Mouse (Mus musculus): Measurements from ENCODE around the gene Ano4. TPM values are rescaled to one million over a fixed set of nuclear protein-coding genes. Genes with fewer than 3 reads are reported as not detected.
A peak's percentile ranks its signal among the peaks of the same experiment; 100 is the strongest.

Ano4 gene
- 0.63 and 0.65 TPM in 2 replicates for polyA plus RNA-seq (2015; fragmentation: Nextera tagmentation; extraction: Ambion mirVana)

- Histone ChIP-seq H3K4me2 (replicated peaks) (peak within 1 kb of the TSS; percentile 97), H3K27me3 (peaks cover 35% of the 10 kb centered on the region), H3K36me3 (no peaks in the 10 kb centered on the region), H3K27ac (replicated peaks) (no peak within 1 kb of the TSS), H3K9me3 (replicated peaks) (no peaks in the 10 kb centered on the region), H3K4me3 (replicated peaks) (peak within 1 kb of the TSS; percentile 52), H3K9ac (peak within 1 kb of the TSS; percentile 18; the same call in 1 of the 2 replicates), H3K4me1 (peaks cover 11% of the 10 kb centered on the region)
- WGBS = under 1% methylated on average over 69 of the region's 70 CpGs
- ATAC-seq (ENCODE audit: insufficient number of reproducible peaks, low FRiP score, low TSS enrichment, low read depth) = peak; percentile 51
Measured at GRCm38 (mm10) chr10:89344491-89345195, at the start of gene Ano4. Gene Ano4 (minus strand): TSS chr10:89344762.

GRCm38 (mm10) chr10:89392687-89393086 lies 48.1 kb upstream of the Ano4 start:
- ATAC-seq (ENCODE audit: insufficient number of reproducible peaks, low FRiP score, low TSS enrichment, low read depth) = no peak
- no peak overlapping the region for H3K4me2 ChIP-seq (replicated peaks)
- H3K9me3 ChIP-seq (replicated peaks) = no peaks in the 10 kb centered on the region
- H3K9ac ChIP-seq = no peak overlapping the region
- H3K27ac ChIP-seq (replicated peaks) = no peak overlapping the region
- H3K36me3 ChIP-seq = no peaks in the 10 kb centered on the region
- H3K4me1 ChIP-seq = peaks cover 4% of the 10 kb centered on the region; the same call in 1 of the 2 replicates
- WGBS = 47% methylated on average over 4 of the region's 4 CpGs
- H3K4me3 ChIP-seq (replicated peaks) = no peak overlapping the region
- no peaks in the 10 kb centered on the region for H3K27me3 ChIP-seq

- Histone ChIP-seq H3K36me3 (no peaks in the 10 kb centered on the region), H3K4me1 (peaks cover 4% of the 10 kb centered on the region; the same call in 1 of the 2 replicates), H3K27me3 (no peaks in the 10 kb centered on the region), H3K9me3 (replicated peaks) (no peaks in the 10 kb centered on the region), H3K4me2 (replicated peaks) (no peak overlapping the region), H3K9ac (no peak overlapping the region), H3K27ac (replicated peaks) (no peak overlapping the region), H3K4me3 (replicated peaks) (no peak overlapping the region)
- ATAC-seq (ENCODE audit: insufficient number of reproducible peaks, low FRiP score, low TSS enrichment, low read depth) = no peak
- WGBS = 49% methylated on average over 4 of the region's 4 CpGs
Measured at GRCm38 (mm10) chr10:89391571-89392163, 47.1 kb upstream of the Ano4 start.

GRCm38 (mm10) chr10:89386461-89386860 lies 41.9 kb upstream of the Ano4 start:
- WGBS = 80% methylated on average over 3 of the region's 3 CpGs
- Histone ChIP-seq H3K4me3 (replicated peaks) (no peak overlapping the region), H3K9me3 (replicated peaks) (no peaks in the 10 kb centered on the region), H3K36me3 (no peaks in the 10 kb centered on the region), H3K27ac (replicated peaks) (no peak overlapping the region), H3K4me2 (replicated peaks) (no peak overlapping the region), H3K9ac (no peak overlapping the region), H3K4me1 (no peaks in the 10 kb centered on the region), H3K27me3 (no peaks in the 10 kb centered on the region)
- no peak for ATAC-seq (ENCODE audit: insufficient number of reproducible peaks, low FRiP score, low TSS enrichment, low read depth)

GRCm38 (mm10) chr10:89383462-89383861 lies 38.9 kb upstream of the Ano4 start:
- Histone ChIP-seq H3K9me3 (replicated peaks) (no peaks in the 10 kb centered on the region), H3K4me2 (replicated peaks) (no peak overlapping the region), H3K27ac (replicated peaks) (no peak overlapping the region), H3K36me3 (no peaks in the 10 kb centered on the region), H3K4me3 (replicated peaks) (no peak overlapping the region), H3K9ac (no peak overlapping the region), H3K27me3 (no peaks in the 10 kb centered on the region), H3K4me1 (no peaks in the 10 kb centered on the region)
- no peak for ATAC-seq (ENCODE audit: insufficient number of reproducible peaks, low FRiP score, low TSS enrichment, low read depth)
- WGBS = 6% methylated on average over 5 of the region's 5 CpGs

- 68% methylated on average over 4 of the region's 4 CpGs for WGBS
- Histone ChIP-seq H3K27ac (replicated peaks) (no peak overlapping the region), H3K27me3 (no peaks in the 10 kb centered on the region), H3K9ac (no peak overlapping the region), H3K4me1 (no peaks in the 10 kb centered on the region), H3K36me3 (no peaks in the 10 kb centered on the region), H3K9me3 (replicated peaks) (no peaks in the 10 kb centered on the region), H3K4me2 (replicated peaks) (no peak overlapping the region), H3K4me3 (replicated peaks) (no peak overlapping the region)
- no peak for ATAC-seq (ENCODE audit: insufficient number of reproducible peaks, low FRiP score, low TSS enrichment, low read depth)
Measured at GRCm38 (mm10) chr10:89377750-89378149, 33.2 kb upstream of the Ano4 start.

GRCm38 (mm10) chr10:89370051-89370450 lies 25.5 kb upstream of the Ano4 start:
- Histone ChIP-seq H3K36me3 (no peaks in the 10 kb centered on the region), H3K27ac (replicated peaks) (no peak overlapping the region), H3K4me1 (no peaks in the 10 kb centered on the region), H3K9me3 (replicated peaks) (no peaks in the 10 kb centered on the region), H3K9ac (no peak overlapping the region), H3K4me2 (replicated peaks) (no peak overlapping the region), H3K4me3 (replicated peaks) (no peak overlapping the region), H3K27me3 (no peaks in the 10 kb centered on the region)
- ATAC-seq (ENCODE audit: insufficient number of reproducible peaks, low FRiP score, low TSS enrichment, low read depth) = no peak
- 34% methylated on average over 1 of the region's 1 CpGs for WGBS

GRCm38 (mm10) chr10:89358933-89359332 lies 14.4 kb upstream of the Ano4 start:
- ATAC-seq (ENCODE audit: insufficient number of reproducible peaks, low FRiP score, low TSS enrichment, low read depth) = no peak
- H3K9me3 ChIP-seq (replicated peaks) = no peaks in the 10 kb centered on the region
- 81% methylated on average over 3 of the region's 3 CpGs for WGBS
- no peak overlapping the region for H3K27ac ChIP-seq (replicated peaks)
- H3K9ac ChIP-seq = no peak overlapping the region
- no peaks in the 10 kb centered on the region for H3K4me1 ChIP-seq
- H3K4me2 ChIP-seq (replicated peaks) = no peak overlapping the region
- no peaks in the 10 kb centered on the region for H3K36me3 ChIP-seq
- no peak overlapping the region for H3K4me3 ChIP-seq (replicated peaks)
- H3K27me3 ChIP-seq = no peaks in the 10 kb centered on the region

GRCm38 (mm10) chr10:89354639-89355038 lies 10.1 kb upstream of the Ano4 start:
- H3K27ac ChIP-seq (replicated peaks) = no peak overlapping the region
- no peaks in the 10 kb centered on the region for H3K4me1 ChIP-seq
- H3K36me3 ChIP-seq = no peaks in the 10 kb centered on the region
- no peak overlapping the region for H3K4me2 ChIP-seq (replicated peaks)
- no peaks in the 10 kb centered on the region for H3K27me3 ChIP-seq
- H3K9ac ChIP-seq = no peak overlapping the region
- no peak for ATAC-seq (ENCODE audit: insufficient number of reproducible peaks, low FRiP score, low TSS enrichment, low read depth)
- H3K4me3 ChIP-seq (replicated peaks) = no peak overlapping the region
- 89% methylated on average over 2 of the region's 2 CpGs for WGBS
- H3K9me3 ChIP-seq (replicated peaks) = no peaks in the 10 kb centered on the region

- Histone ChIP-seq H3K4me2 (replicated peaks) (no peak overlapping the region), H3K4me1 (no peaks in the 10 kb centered on the region), H3K4me3 (replicated peaks) (no peak overlapping the region), H3K27me3 (peaks cover 4% of the 10 kb centered on the region), H3K9ac (no peak overlapping the region), H3K36me3 (no peaks in the 10 kb centered on the region), H3K9me3 (replicated peaks) (no peaks in the 10 kb centered on the region), H3K27ac (replicated peaks) (no peak overlapping the region)
- 74% methylated on average over 11 of the region's 11 CpGs for WGBS
- no peak for ATAC-seq (ENCODE audit: insufficient number of reproducible peaks, low FRiP score, low TSS enrichment, low read depth)
Measured at GRCm38 (mm10) chr10:89351416-89351815, 6.9 kb upstream of the Ano4 start.

- H3K4me1 ChIP-seq = peaks cover 11% of the 10 kb centered on the region
- WGBS = 61% methylated on average over 6 of the region's 6 CpGs
- H3K27me3 ChIP-seq = peaks cover 35% of the 10 kb centered on the region
Measured at GRCm38 (mm10) chr10:89345606-89346005, 1.0 kb upstream of the Ano4 start.

GRCm38 (mm10) chr10:89345196-89345533 lies 603 bp upstream of the Ano4 start:
- Histone ChIP-seq H3K4me3 (replicated peaks) (peak overlapping the region; percentile 52), H3K9ac (no peak overlapping the region), H3K4me1 (peaks cover 11% of the 10 kb centered on the region), H3K36me3 (no peaks in the 10 kb centered on the region), H3K27ac (replicated peaks) (no peak overlapping the region), H3K27me3 (peaks cover 35% of the 10 kb centered on the region), H3K9me3 (replicated peaks) (no peaks in the 10 kb centered on the region), H3K4me2 (replicated peaks) (peak overlapping the region; percentile 97)
- WGBS = 50% methylated on average over 4 of the region's 4 CpGs
- ATAC-seq (ENCODE audit: insufficient number of reproducible peaks, low FRiP score, low TSS enrichment, low read depth) = no peak; the same call in 1 of the 2 replicates

More at GRCm38 (mm10) chr10:89345606-89346005, 1.0 kb upstream of the Ano4 start:
- Histone ChIP-seq H3K4me3 (replicated peaks) (no peak overlapping the region), H3K9ac (no peak overlapping the region), H3K36me3 (no peaks in the 10 kb centered on the region), H3K27ac (replicated peaks) (no peak overlapping the region), H3K9me3 (replicated peaks) (no peaks in the 10 kb centered on the region), H3K4me2 (replicated peaks) (no peak overlapping the region)
- ATAC-seq (ENCODE audit: insufficient number of reproducible peaks, low FRiP score, low TSS enrichment, low read depth) = no peak
